Mouse (Mus musculus) cerebellum, adult 9-11 months (tissue): ENCODE measurements around the gene Olfr994.

Source experiments
- DNase-seq: peaks from one replicate; pipeline ENCODE4 v3.0.0; 2022

Olfr994 gene

GRCm38 (mm10) chr2:85436351-85436750 lies at the start of gene Olfr994:
TSS of gene Olfr994 (minus strand) at chr2:85436451.
- DNase-seq: no peak

DNA sequence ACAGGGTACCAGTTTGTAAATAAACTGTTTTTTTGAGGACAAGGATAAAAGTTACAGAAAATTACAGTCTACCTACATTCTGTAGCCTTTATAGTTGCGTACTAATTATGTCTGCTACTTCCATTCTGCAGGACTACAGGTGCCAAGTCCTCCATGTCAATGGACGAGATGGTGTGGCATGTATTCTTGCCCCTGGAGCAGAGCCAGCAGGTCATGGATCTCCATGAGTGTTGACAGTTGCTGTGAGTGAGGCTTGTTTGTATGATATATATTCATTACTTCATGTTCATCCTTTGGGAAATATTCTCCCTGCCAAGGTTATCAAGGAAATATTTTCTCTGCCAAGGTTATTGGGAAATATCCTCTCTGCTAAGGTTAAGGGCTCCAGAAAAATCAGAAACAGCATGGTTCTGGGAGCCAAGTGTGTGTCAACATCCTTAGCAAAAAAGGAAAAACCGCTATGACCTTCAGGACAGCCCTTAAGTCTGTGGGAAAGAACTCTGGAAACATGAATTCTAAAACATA lies 30.6 kb upstream of the Olfr994 start:
- DNase-seq: no peak

DNA sequence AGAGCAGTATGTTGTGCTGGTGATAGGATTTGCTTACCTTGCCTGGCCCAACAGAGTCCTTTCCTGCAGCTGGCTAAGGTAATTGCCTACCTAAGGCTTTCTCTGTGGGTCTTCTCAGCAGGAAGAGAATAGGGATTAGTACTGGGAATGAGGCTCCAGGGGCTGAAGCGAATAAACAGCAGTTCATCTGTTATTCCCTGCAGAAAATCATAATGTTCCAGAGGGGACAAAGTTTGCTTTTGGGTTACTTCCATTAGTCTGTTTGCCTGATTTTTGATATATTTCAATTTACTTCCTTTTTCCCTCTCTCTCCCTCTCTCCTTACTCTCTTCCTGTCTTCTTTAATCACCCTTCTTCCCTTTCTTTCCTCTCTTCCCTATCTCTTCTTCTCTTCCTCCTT lies 7.3 kb upstream of the Olfr994 start, which contains the start of gene Olfr995:
TSS of gene Olfr995 (minus strand) at position 101 of the 400 bp plus-strand sequence.
- DNase-seq: no peak

GRCm38 (mm10) chr2:85442546-85442945 lies 6.3 kb upstream of the Olfr994 start:
- no peak for DNase-seq

DNA sequence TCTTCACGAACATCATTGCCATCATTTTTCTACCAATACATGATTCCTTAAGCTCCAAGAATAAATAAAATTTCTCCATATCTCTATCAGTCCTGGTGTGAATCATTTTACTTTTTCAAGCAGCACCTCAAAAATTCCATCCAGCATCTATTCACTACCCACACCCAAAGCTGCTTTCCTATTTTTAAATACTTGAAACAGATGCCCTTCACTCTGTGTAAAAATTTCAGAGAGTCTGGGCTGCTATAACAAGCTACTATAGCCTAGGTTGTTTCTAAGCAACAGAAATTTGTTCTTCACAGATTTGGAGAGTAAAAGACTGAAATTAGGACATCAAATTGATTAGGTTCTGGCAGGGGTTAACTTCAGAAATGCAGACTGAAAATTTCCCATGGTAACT lies 10.4 kb downstream of the Olfr994 start:
- no peak for DNase-seq

DNA sequence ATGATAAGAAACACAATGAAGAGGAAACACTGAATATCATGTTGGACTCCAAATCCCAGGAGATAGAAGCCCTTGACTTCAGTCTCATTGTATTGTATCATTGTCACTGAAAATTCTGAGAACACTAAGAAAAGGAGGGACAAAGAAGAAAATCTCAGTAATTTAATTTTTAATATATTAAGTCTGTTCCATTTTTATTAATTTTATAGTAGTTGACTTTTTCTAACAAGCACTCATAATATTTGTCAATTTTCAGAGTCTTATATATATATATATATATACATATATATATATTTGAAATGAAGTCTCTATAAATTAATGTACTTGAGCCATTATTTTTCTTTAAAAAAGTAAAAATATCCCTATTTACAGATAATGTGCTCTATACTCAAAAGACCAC lies 21.5 kb downstream of the Olfr994 start, which contains the start of gene Olfr993:
TSS of gene Olfr993 (minus strand) at position 101 of the 400 bp plus-strand sequence.
- no peak for DNase-seq

GRCm38 (mm10) chr2:85409369-85409768 lies 26.9 kb downstream of the Olfr994 start, which contains the start of gene Olfr992:
TSS of gene Olfr992 (minus strand) at chr2:85409469.
- DNase-seq: no peak
